Mouse (Mus musculus): ENCODE results near the gene Pard3. TPM values are rescaled to one million over a fixed set of nuclear protein-coding genes. Genes with fewer than 3 reads are reported as not detected.

Pard3 gene
- total and polyA plus RNA-seq, 2 experiments from 2014 or later: 11.9 to 29.7 TPM

DNA sequence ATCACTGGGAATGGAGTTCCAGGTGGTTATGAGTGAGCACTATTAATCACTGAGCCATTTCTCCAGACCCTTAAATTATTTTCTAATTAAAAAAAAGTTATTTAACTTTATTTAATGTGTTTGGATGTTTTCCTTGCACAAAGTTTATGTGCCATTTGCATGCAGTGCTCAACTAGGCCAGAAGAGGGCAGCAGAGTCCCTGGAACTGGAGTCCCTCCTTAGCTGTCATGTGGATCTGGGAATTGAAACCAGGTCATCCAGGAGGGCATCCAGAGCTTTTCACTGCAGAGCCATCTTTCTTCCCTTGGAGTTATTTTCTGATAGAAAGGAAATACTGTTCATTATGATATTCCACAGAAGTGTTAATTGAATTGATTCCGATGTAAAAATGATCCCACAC is 268.1 kb downstream of the Pard3 start:
- peak; percentile 82 for TF ChIP-seq CTCF (IDR thresholded peaks at IDR 0.05)
- peak; percentile 43 for DNase-seq (ENCODE audit: low spot score)
- Histone ChIP-seq H3K27ac (ENCODE audit: low read depth, low read length) (no peak overlapping the region), H3K9me3 (ENCODE audit: low read length) (no peaks in the 10 kb centered on the region), H3K36me3 (ENCODE audit: insufficient read depth, low read length) (no peaks in the 10 kb centered on the region), H3K4me1 (ENCODE audit: insufficient read depth, low read length) (no peaks in the 10 kb centered on the region), H3K9ac (replicated peaks; ENCODE audit: low read length, poor library complexity, severe bottlenecking) (no peak overlapping the region), H3K4me2 (ENCODE audit: low read depth, low read length, poor library complexity, severe bottlenecking) (no peak overlapping the region), H3K27me3 (ENCODE audit: insufficient read depth, low read length) (no peaks in the 10 kb centered on the region), H3K4me3 (ENCODE audit: low read depth, low read length) (no peak overlapping the region)
- 98% methylated on average over 1 of the region's 1 CpGs for WGBS
- ATAC-seq (ENCODE audit: low FRiP score): no peak

GRCm38 (mm10) chr8:127335216-127335615 is 271.5 kb downstream of the Pard3 start:
- ATAC-seq (ENCODE audit: low FRiP score) (no peak), DNase-seq (ENCODE audit: low spot score) (no peak)
- Histone ChIP-seq H3K27me3 (ENCODE audit: insufficient read depth, low read length) (no peaks in the 10 kb centered on the region), H3K9me3 (ENCODE audit: low read length) (no peaks in the 10 kb centered on the region), H3K36me3 (ENCODE audit: insufficient read depth, low read length) (no peaks in the 10 kb centered on the region), H3K9ac (replicated peaks; ENCODE audit: low read length, poor library complexity, severe bottlenecking) (no peak overlapping the region), H3K4me2 (ENCODE audit: low read depth, low read length, poor library complexity, severe bottlenecking) (no peak overlapping the region), H3K27ac (ENCODE audit: low read depth, low read length) (no peak overlapping the region), H3K4me1 (ENCODE audit: insufficient read depth, low read length) (no peaks in the 10 kb centered on the region), H3K4me3 (ENCODE audit: low read depth, low read length) (no peak overlapping the region)
- no peak for TF ChIP-seq CTCF (IDR thresholded peaks at IDR 0.05)
- WGBS: 91% methylated on average over 1 of the region's 1 CpGs

DNA sequence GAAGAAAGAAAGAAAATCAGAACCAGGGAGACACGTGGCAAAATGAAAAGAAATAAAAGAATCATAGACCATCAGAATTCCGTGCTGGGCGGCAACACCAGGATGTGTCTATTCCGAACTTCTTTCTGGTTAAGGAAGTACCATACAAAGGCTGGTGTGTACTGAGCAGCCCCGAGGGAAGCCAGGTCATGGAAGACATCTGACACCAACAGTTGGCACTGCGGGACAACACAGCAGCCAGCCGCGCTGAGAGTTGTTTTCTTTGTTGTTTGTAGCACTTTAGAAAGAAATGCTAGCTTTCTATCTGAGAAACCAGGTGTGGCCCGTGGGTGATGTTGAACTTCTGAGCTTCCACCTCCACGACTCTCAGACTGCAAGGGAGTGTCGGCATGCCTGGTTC is 274.5 kb downstream of the Pard3 start:
- ATAC-seq (ENCODE audit: low FRiP score) (no peak), DNase-seq (ENCODE audit: low spot score) (no peak)
- Histone ChIP-seq H3K27ac (ENCODE audit: low read depth, low read length) (no peak overlapping the region), H3K27me3 (ENCODE audit: insufficient read depth, low read length) (no peaks in the 10 kb centered on the region), H3K9ac (replicated peaks; ENCODE audit: low read length, poor library complexity, severe bottlenecking) (no peak overlapping the region), H3K4me2 (ENCODE audit: low read depth, low read length, poor library complexity, severe bottlenecking) (no peak overlapping the region), H3K9me3 (ENCODE audit: low read length) (no peaks in the 10 kb centered on the region), H3K36me3 (ENCODE audit: insufficient read depth, low read length) (no peaks in the 10 kb centered on the region), H3K4me1 (ENCODE audit: insufficient read depth, low read length) (no peaks in the 10 kb centered on the region), H3K4me3 (ENCODE audit: low read depth, low read length) (no peak overlapping the region)
- no peak for TF ChIP-seq CTCF (IDR thresholded peaks at IDR 0.05)
- WGBS: 83% methylated on average over 11 of the region's 11 CpGs

GRCm38 (mm10) chr8:127341046-127341445 is 277.4 kb downstream of the Pard3 start:
- no peaks in the 10 kb centered on the region for H3K27me3 ChIP-seq (ENCODE audit: insufficient read depth, low read length)
- H3K9me3 ChIP-seq (ENCODE audit: low read length): no peaks in the 10 kb centered on the region
- DNase-seq (ENCODE audit: low spot score) (no peak), ATAC-seq (ENCODE audit: low FRiP score) (no peak)
- no peaks in the 10 kb centered on the region for H3K4me1 ChIP-seq (ENCODE audit: insufficient read depth, low read length)
- H3K27ac ChIP-seq (ENCODE audit: low read depth, low read length): no peak overlapping the region
- WGBS: 91% methylated on average over 7 of the region's 7 CpGs
- H3K9ac ChIP-seq (replicated peaks; ENCODE audit: low read length, poor library complexity, severe bottlenecking): no peak overlapping the region
- no peaks in the 10 kb centered on the region for H3K36me3 ChIP-seq (ENCODE audit: insufficient read depth, low read length)
- no peak for TF ChIP-seq CTCF (IDR thresholded peaks at IDR 0.05)
- H3K4me2 ChIP-seq (ENCODE audit: low read depth, low read length, poor library complexity, severe bottlenecking): no peak overlapping the region
- no peak overlapping the region for H3K4me3 ChIP-seq (ENCODE audit: low read depth, low read length)

GRCm38 (mm10) chr8:127343115-127343514 is 279.4 kb downstream of the Pard3 start:
- 35% methylated on average over 2 of the region's 2 CpGs for WGBS
- no peak for DNase-seq (ENCODE audit: low spot score)
- H3K4me1 ChIP-seq (ENCODE audit: insufficient read depth, low read length): no peaks in the 10 kb centered on the region
- no peaks in the 10 kb centered on the region for H3K9me3 ChIP-seq (ENCODE audit: low read length)
- no peak for ATAC-seq (ENCODE audit: low FRiP score)
- H3K27ac ChIP-seq (ENCODE audit: low read depth, low read length): no peak overlapping the region
- H3K9ac ChIP-seq (replicated peaks; ENCODE audit: low read length, poor library complexity, severe bottlenecking): no peak overlapping the region
- no peak overlapping the region for H3K4me2 ChIP-seq (ENCODE audit: low read depth, low read length, poor library complexity, severe bottlenecking)
- no peaks in the 10 kb centered on the region for H3K27me3 ChIP-seq (ENCODE audit: insufficient read depth, low read length)
- H3K4me3 ChIP-seq (ENCODE audit: low read depth, low read length): no peak overlapping the region
- no peak for TF ChIP-seq CTCF (IDR thresholded peaks at IDR 0.05)
- no peaks in the 10 kb centered on the region for H3K36me3 ChIP-seq (ENCODE audit: insufficient read depth, low read length)

- H3K9me3 ChIP-seq (ENCODE audit: low read length): no peaks in the 10 kb centered on the region
- ATAC-seq (ENCODE audit: low FRiP score) (no peak), DNase-seq (ENCODE audit: low spot score) (no peak)
- no peaks in the 10 kb centered on the region for H3K27me3 ChIP-seq (ENCODE audit: insufficient read depth, low read length)
- no peak overlapping the region for H3K9ac ChIP-seq (replicated peaks; ENCODE audit: low read length, poor library complexity, severe bottlenecking)
- no peak overlapping the region for H3K4me3 ChIP-seq (ENCODE audit: low read depth, low read length)
- H3K4me2 ChIP-seq (ENCODE audit: low read depth, low read length, poor library complexity, severe bottlenecking): no peak overlapping the region
- H3K4me1 ChIP-seq (ENCODE audit: insufficient read depth, low read length): no peaks in the 10 kb centered on the region
- 73% methylated on average over 3 of the region's 3 CpGs for WGBS
- no peaks in the 10 kb centered on the region for H3K36me3 ChIP-seq (ENCODE audit: insufficient read depth, low read length)
- 0 out of 2 replicates have a peak overlapping the region, but pooled peaks have one; percentile 18 for H3K27ac ChIP-seq (ENCODE audit: low read depth, low read length)
- TF ChIP-seq CTCF (IDR thresholded peaks at IDR 0.05): no peak
These were observed 280.7 kb downstream of the Pard3 start for GRCm38 (mm10) chr8:127344421-127344820.

All from midbrain, postnatal 0 days (tissue).